Mouse (Mus musculus) brain, embryonic 14.5 days (tissue): ENCODE results near the gene Gm5936. TPM values are rescaled to one million over a fixed set of nuclear protein-coding genes. Genes with fewer than 3 reads are reported as not detected.
"Not testable (repeated sequence)": the region's sequence is repeated elsewhere in the genome, so short reads cannot be mapped to it uniquely, and the experiment has no call there.

Source experiments
- DNase-seq: peaks from one replicate; pipeline ENCODE4 v3.0.0-alpha.2; 2011; ENCODE audit warnings: low read depth
- polyA plus RNA-seq: library from polyadenylated mRNA; depleted of rRNA; stranded (reverse); fragments of >200 nt; gene quantifications from 2 replicates; pipeline ENCODE4 v1.2.3, GENCODE M21; 2012; rRNA removed

Gene Gm5936
- 0.04 and 0.09 TPM in 2 replicates for polyA plus RNA-seq

- DNase-seq = peak; percentile 50
These were observed at the start of gene Gm5936 for GRCm38 (mm10) chrX:74836842-74837522. TSS of gene Gm5936 (plus strand) at chrX:74837196.

- DNase-seq = not testable (repeated sequence)
These were observed 19.1 kb downstream of the Gm5936 start for GRCm38 (mm10) chrX:74856104-74856503.

GRCm38 (mm10) chrX:74880123-74880522, 43.1 kb downstream of the Gm5936 start:
- DNase-seq = not testable (repeated sequence)

Other genes with a start within 250 kb of the Gm5936 start
- not detected in 2 replicates for gene Olfr1325, start 244.5 kb upstream of the Gm5936 start, polyA plus RNA-seq
- 0.06 and 0.21 TPM in 2 replicates for gene Gm5640, start 191.6 kb upstream of the Gm5936 start, polyA plus RNA-seq
- not detected in 2 replicates for gene Gm6890, start 96.3 kb upstream of the Gm5936 start, polyA plus RNA-seq
- gene Gab3, start 248.3 kb downstream of the Gm5936 start, polyA plus RNA-seq = 0.67 and 0.97 TPM in 2 replicates